Mouse (Mus musculus): ENCODE results near the gene Kcnq1.

DNA sequence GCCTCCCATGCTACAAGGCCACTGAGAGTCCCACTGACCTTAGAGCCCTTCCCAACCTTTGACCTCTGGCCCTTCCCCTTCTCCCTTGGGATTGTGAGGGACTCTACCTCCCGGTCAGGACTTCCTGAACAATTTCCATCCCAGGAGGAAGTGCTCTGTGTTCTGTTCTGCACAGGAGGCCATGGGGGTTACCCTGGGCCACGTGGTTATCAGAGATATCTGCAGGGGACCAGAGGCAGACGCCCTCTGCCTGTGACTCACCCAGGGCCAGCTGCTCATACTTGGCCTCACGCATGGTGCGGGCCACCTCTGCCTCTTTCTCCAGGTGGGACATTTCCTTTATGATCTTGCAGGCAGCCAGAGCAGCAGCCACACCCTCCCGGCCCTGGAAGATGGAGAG is 24.1 kb upstream of the Kcnq1 start:
- TF ChIP-seq ZMIZ1 (IDR thresholded peaks at IDR 0.05; ENCODE audit: low read depth, low read length), result no peak
- no peak for TF ChIP-seq ZC3H11A (IDR thresholded peaks at IDR 0.05; ENCODE audit: low read depth, low read length)
- TF ChIP-seq ETS1 (conservative IDR thresholded peaks at IDR 0.05; ENCODE audit: low read depth, low read length), result peak; percentile 32; the same call in 1 of the 2 replicates
- TF ChIP-seq EP300 (IDR thresholded peaks at IDR 0.05; ENCODE audit: low read length), result no peak
- TF ChIP-seq CTCF (conservative IDR thresholded peaks at IDR 0.05 in 1 of 2, IDR thresholded peaks at IDR 0.05 in 1 of 2; ENCODE audit: low read depth in 2 of 2, low read length in 2 of 2), result peak in 1 of 2 experiments; percentile 44; a peak in 2 of 4 replicates
- TF ChIP-seq POLR2A (IDR thresholded peaks at IDR 0.05; ENCODE audit: low read depth, low read length), result no peak
